Mouse (Mus musculus): ENCODE measurements around the gene Rem2.

The Rem2 gene

GRCm38 (mm10) chr14:54443712-54444618 is 31.9 kb upstream of the Rem2 start:
- no peak for DNase-seq

- DNase-seq = no peak
Observed at GRCm38 (mm10) chr14:54445476-54445875, 30.4 kb upstream of the Rem2 start.

DNA sequence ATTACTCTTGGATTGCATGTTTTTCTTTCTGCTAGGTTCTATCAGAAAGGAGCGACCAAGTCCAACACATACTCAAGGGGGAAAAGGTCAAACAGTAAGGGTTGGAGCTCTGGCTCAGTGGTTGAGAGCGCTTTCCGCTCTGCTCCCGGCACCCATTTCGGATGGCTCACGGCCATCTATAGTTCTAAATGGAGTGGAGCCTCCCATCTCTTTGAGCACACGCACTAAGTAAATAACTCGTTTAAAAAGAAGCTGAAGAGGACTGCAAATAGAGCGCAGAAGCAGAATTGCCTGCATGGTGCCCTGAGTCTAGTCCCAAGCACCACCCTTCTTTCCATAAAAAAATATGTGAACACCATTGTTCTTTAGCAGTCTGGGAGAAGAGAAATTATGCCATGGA is 22.3 kb upstream of the Rem2 start:
- no peak for DNase-seq

DNA sequence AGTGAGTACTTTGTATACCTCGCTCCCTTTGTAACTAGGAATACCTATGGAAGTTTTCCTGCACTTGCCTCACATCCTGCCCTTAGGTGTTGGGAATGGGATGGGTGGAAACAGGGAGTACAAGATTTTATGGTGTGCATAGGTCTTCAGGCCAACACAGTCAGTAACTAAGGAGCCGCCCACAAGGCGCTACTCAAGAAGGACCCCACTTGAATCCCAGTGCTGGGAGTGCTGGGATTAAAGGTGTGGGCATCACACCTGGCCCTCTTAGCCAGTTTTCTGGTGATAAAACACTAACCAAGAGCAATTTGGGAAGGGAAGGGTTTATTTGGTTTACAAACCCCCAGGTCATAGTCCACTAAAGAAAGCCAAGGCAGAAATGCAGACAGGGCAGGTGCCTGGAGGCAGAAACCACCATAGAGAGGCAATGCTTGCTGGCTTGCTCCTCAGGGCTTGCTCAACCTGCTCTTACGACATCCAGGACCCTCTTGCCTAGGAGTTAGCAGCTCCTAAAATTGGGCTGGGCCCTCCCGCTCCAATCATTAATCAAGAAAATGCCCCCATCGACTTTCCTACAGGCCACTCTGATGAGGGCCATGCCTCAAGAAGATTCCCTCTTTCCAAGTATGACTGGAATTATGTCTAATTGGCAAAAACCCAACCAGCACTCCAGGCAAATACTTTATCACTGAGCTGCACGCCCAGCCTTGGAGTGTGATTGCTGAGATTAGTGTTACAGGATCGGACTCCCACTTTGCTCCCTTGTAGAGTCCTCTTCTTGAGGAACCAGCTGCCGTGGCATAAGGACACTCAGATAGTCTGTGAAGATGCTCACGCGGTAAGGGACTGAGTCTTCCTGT is 21.0 kb upstream of the Rem2 start:
- DNase-seq = no peak

DNA sequence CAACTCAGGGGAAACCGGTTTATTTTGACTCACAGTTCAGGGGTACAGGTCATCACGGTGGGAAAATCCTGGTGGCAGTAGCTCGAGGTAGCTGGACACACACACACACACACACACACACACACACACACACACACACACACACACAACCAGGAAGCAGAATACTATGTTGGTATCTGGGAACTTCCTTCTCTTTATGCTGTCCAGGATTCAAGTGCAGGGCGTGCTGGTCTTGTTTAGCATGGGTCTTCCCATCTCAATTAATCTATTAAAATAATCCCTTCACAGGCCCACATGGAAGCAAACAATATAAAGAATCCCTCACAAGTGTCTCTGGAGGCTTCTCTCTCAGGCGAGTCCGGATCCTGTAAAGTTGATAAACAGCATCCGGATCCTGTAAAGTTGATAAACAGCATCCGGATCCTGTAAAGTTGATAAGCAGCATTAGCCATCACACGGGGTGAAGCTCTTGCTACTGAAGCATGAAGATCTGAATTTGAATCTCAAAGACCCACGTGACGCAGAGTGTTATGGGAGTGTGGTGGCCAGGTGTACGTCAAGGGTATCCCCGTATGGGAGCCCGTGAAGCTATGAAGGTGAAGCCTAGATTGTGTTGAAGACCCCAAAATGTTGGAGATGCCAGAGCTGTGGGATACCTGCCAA is 17.9 kb upstream of the Rem2 start:
- no peak for DNase-seq

DNA sequence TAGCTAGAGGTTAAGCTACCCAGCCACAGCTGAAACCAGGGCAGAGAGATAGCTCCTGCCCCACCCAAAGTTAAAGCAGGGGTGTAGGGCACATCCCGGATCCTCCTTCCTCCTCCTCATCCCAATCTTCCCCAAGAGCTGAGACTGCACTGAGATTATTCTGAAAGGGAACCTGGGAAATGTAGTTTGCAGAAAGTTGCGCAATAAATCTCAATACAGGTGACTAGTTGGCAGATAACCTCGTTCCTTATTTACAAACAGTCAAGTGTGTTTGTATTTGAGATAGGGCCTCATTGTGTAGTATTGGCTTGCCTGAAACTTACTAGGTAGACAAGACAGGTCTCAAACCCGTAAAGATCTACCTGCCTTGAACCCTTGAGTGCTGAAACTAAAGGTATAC is 13.8 kb upstream of the Rem2 start:
- no peak for DNase-seq

DNA sequence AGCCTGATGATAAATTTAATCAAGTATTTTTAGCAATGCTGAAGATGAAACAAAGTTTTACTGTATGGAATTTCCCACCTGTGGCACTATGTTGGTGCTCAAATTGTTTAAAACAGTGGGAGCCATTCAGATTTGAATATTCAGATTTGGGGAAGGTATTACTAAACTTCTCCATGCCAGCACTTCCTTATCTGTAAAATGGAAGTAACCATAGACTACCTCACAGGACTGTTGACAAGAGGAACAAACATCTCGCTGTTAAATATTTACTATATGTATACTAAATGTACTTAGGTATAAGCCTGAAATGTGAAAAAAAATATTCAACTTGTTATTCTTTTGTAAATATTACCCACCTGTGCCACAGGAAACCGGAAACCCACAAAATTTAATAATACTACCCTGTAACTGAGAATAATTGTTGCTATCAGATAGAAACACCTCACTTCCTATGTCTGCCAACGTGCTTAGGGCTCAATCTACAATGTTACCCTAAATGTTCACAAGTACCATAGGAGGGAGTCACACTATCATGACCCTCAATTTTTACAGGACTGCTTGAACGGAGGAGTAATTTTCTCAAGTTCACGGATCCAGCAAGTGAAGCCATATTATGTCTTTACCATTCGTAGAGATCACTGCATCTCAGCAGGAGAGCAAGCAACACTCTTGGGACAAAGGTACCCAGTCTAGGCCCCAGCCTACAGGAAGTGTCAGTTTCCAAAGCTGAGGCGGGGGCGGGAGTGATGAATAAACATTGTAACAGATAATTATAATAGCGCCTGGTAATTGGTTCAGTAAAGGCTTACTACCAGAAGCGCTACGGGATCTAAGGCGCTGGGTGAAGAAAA is 12.6 kb upstream of the Rem2 start:
- DNase-seq = no peak

GRCm38 (mm10) chr14:54463959-54464292 is 12.0 kb upstream of the Rem2 start, which contains the start of gene Lrp10:
Gene Lrp10, plus strand, starts transcription at chr14:54464137.
- peak; percentile 95 to 96 for DNase-seq

DNA sequence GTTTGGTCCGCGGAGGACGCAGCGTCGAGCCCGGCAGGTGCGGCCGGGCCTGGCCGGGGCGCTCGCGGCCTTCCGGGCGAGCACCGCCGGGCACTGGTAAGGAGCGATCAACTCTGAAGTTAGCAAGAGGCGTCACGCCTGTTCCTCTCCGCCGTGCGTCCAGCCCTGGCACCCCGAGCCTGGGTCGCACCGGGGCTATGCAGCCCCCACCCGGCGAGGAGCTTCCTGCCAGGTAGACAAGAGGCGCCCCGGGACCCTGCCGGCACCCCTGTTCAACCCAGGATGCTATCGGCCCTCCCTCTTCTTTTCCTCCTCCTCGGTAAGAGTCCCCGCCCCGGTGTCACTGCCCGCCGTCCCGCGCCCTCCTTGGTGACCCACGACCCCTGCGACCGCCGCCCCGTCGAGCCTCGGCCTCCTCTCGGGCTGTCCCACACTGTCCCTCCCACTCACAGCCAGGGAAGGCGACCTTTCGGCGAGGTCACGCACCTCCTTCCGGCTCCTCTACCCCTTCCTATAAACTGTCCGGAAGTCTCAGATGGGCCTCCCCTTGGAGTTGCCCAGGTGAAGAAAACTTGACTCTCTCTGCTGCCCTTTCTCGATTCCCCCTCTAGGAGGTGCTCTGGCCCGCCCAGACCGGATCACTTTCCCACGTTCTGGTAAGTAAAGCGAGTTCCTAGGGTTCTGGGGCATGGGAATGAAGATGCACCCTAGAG is 11.5 kb upstream of the Rem2 start:
- peak; percentile 77 to 81 for DNase-seq

GRCm38 (mm10) chr14:54471467-54471866 is 4.4 kb upstream of the Rem2 start:
- no peak for DNase-seq

DNA sequence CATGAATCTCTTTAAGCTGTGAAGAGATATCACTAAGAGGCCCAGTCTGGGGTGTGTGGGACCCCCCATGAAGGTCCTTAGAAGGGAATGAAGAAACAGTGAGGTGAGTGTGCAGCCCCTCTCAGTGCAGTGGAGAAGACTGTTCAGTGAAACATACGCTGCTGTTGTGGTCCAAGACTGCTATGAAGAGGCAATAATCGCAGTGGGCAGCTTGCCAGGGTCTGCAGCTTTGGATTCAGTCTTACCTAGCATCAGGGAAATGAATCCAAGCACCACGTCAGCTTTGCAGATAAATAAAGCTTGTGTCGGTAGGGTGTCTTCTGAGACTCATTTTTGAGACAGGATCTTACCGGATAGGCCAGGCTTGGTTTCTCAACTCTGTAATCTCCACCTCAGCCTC is 3.2 kb upstream of the Rem2 start:
- no peak for DNase-seq

GRCm38 (mm10) chr14:54474744-54475143 is 1.2 kb upstream of the Rem2 start:
- no peak for DNase-seq

DNA sequence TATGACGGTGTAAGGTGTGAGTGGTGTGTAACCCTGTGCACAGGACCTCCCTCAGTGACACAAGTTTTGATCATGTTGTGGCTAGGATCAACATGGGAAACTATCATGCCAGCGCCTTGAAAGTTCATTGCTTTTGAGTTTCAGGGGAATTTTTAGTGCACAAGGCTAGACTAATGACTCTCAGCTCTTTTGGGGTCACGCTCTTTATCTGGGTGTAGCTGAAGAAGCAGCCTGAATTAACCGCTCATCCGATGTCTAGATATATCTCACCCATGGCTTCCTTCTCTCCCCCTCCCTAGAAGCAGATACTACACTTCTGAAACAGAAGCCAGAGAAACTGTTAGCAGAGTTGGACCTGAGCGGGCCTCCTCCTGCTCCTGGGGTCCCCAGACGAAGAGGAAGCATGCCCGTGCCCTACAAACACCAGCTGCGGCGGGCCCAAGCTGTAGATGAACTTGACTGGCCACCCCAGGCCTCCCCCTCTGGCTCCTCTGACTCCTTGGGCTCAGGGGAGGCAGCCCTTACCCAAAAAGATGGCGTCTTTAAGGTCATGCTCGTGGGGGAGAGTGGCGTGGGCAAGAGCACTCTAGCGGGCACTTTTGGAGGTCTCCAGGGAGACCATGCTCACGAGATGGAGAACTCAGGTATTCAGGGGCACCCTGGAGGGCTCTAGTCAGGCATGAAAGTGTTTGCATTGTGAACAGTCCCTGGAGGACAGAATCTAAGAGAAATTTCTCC is 1.4 kb downstream of the Rem2 start:
- peak in 1 of 2 experiments; percentile 41 for DNase-seq

- peak; percentile 65 for DNase-seq
Observed at GRCm38 (mm10) chr14:54479451-54479920, 3.6 kb downstream of the Rem2 start.

GRCm38 (mm10) chr14:54480673-54481072 is 4.8 kb downstream of the Rem2 start:
- DNase-seq = peak; percentile 50 to 56

- peak in 1 of 2 experiments; percentile 27 for DNase-seq
Observed at GRCm38 (mm10) chr14:54481402-54481801, 5.5 kb downstream of the Rem2 start.

DNA sequence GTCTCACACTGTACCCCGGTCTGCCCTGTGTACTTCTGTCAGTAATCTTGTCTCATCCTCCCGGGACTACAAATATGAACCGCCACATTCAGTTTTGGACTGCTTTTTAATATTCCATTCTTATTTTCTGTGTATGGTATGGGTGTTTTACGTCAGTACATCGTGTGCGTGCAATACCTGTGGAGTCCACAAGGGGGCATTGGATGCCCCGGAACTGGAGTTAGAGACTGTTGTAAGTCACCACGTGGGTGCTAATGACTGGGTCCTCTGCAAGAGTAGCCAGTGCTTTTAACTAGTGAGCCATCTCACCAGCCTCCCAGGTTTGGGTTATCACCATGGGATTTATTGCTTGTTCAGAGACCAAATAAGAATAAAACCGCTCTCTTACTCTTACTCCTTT is 6.6 kb downstream of the Rem2 start:
- peak; percentile 87 to 88 for DNase-seq

DNA sequence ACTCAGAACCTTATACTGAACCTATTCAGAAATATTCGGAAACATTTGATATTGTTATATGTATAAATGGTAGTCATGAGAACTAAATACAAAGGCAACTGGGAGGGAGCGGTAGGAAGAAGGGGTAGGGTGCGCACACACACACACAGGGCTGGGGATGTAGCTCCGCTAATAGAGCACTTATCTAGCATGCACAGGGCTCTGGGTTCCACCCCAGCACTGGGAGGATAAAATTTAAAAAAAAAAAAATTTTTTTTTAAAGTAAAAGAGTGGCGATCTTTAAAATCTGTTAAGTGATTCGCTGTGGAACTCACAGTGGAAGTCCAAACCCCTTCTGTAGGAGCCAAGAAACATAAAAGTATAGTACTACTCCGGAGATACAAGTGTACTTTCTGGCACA is 10.0 kb downstream of the Rem2 start:
- DNase-seq = no peak

DNA sequence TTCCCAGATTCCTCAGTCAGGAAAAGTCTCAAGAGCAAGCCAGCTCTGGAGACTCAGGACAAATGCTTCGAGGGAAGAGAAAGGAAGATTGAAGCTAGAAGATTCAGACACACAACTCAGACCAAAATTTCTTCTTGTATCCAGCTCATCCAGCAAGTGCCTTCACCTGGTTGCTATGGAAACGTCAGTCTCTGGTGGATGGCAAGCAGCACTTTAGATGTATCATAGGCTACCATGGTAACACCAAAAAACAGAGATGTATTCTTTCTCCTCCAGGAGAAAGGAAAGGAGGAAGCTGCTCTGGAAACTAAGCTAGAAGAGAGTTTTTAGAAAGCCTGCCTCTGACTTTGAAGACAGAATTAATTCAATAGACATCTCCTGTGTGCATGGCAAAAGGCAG is 11.8 kb downstream of the Rem2 start:
- no peak for DNase-seq

- no peak for DNase-seq
Observed at GRCm38 (mm10) chr14:54488350-54488749, 12.4 kb downstream of the Rem2 start.

Data from B cell, adult 2 months (primary cell).